Mouse (Mus musculus): ENCODE measurements at regions not wholly inside any gene's neighbourhood (a gene's known extent, or its start where the extent isn't known, plus 50 kb on each side); places are given as distances from the start of the nearest gene placed in this dataset.
"Not testable (repeated sequence)": the region's sequence is repeated elsewhere in the genome, so short reads cannot be mapped to it uniquely, and the experiment has no call there.

GRCm38 (mm10) chr16:47081896-47082295 is 583.6 kb upstream of the Nectin3 start:
- no peak for DNase-seq

DNA sequence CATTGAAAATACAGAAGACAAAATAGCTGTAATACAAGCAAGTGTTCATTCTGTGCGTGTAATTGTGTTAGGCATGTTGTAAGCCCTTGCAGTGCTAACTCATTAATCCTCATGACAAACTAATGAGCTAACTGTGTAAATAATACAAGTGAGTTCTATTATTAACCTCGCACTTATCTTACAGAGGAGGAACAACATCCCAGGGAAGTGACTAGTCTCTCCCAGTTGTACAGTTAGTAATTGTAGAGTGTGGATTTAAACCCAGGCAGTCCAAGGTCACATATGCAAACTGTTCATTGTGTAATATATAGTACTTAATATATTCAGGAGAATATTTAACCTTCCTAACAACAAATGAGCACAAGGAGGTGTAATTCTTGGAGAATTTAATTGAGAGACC is 582.0 kb upstream of the Nectin3 start:
- no peak for DNase-seq

- no peak for DNase-seq
These were observed 561.1 kb upstream of the Nectin3 start for GRCm38 (mm10) chr16:47059293-47059963.

DNA sequence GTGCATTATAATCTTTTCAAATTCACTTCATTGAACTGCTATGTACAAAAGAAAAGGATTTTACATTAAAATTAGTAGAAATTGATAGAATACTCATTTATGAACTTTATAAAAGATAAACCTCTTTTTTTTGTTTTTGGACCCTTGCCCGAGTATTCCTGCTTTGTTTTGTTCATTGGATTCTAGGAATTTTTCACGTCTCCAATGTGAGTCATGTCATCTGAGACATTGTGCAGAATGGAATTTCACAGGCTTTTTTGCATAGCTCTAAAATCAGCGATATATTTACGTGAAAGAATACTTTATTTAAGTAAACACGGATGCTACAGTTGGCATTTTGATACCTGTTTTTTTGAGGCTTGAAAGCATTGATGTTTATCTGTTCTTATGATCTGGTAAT is 560.5 kb upstream of the Nectin3 start:
- DNase-seq, result no peak

DNA sequence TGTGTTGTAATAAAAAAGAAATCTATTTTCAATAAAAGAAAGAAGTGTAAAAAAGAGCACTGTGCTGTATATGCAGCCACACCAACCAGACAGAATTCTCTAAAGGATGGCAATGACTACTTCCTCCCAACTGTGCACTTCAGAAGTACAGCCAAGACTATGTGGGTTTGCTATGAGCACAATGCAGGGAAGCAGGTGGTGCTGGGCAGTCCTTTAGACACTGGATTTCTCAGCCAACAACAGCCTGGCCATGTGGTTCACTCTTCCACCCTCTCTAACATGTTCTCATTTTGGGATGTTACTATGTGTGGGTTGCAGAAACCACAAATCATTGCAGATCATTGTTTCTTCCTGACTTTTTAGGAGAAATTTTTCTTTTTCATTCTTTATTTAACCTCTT is 527.6 kb upstream of the Nectin3 start:
- DNase-seq, result no peak

DNA sequence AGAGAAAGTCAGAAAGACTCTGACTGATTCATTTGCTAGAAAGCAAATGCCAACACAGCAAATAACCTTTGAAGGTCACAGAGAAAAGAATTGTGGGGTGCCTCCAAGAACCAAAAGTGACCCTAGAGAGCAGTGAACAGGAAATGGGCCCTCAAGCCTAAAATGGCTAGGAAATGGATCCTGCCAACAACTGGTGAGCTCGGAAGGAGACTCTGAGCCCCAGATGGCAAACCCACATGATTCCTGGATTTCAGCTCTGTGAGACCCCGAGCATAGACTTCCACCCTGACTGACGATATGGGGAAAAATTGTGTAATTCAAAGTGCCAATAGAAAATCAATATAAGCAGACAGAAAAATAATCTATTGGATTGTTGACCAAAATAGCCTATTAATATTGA is 519.2 kb upstream of the Nectin3 start:
- DNase-seq, result no peak

DNA sequence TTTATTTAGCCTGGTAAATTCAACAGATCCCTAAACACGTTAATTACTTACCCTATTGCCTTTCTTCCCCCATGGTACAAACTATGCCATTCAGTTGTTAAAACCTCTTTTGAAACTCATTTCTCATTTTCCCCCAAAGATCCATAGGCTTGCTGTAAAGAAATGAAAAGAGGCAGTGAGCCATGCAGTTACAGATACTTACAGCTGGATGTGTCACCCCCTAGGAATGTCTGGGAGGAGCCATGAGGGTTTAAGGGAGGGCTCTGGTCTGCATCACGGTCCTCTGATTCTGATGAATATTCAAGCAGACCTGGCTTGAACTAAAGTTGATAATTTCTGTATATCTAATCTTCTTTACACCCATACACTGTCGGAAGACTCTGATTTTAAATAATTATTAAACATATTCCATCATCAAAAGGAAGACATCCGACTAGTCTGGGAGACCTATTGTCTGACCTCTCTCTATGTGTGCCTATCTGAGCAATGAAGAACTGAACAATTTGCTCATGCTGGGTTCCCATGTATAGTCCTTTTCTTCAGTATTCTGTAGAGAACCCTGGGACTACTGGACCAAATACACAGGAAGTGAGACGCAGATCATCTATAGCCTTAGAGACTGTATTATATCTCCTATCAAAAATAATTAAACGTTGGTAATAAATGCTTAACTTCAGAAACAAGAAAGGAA is 484.7 kb upstream of the Nectin3 start:
- DNase-seq, result no peak

DNA sequence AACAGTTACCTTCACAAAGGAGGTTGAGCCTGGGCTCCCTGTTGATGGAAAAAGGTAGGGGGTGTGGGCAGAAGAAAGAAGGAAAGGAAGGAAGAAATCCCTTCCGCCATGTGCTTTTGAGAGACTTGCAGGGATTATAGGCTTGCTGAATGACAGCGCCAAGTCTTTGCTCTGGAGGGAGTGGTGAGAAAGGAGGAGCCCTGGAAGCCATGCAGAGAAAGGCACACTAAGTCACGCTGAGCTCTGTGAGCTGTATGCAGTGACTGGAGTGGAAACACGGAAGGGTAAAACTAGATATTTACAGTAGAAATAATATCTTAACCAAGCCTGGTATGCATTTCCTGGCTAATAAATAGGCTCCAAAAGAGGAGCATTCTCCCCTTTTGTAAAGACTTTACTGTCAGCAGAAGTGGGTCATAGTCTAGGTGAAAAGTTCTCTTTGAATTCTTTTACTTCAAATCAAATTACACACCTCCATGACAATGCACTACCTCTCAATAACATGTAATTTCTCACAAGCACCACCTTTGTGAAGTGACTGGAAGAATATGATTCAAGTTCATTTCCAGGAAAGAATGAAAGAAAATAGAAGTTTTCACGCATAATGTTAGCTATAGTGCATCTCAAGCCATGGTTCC is 484.1 kb upstream of the Nectin3 start:
- DNase-seq, result no peak

DNA sequence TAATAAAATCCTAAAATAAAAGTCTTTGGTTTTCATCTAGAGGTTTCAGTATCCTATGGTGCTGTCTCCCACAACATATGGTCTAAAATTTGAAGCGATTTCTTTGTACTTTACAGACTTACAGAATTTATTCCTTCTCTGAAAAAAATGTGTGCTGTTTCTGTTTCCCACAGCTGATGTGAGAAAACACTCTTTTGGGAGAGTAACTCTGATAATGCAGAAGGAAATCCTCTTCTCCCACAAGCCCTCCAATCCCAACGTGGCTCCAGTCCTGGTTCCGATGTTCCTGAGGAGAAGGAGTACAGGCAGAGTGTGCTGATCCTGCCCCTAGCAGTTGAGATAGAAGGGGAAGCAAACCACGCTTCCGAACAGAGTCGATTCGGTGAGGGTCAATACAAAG is 467.4 kb upstream of the Nectin3 start:
- no peak for DNase-seq

DNA sequence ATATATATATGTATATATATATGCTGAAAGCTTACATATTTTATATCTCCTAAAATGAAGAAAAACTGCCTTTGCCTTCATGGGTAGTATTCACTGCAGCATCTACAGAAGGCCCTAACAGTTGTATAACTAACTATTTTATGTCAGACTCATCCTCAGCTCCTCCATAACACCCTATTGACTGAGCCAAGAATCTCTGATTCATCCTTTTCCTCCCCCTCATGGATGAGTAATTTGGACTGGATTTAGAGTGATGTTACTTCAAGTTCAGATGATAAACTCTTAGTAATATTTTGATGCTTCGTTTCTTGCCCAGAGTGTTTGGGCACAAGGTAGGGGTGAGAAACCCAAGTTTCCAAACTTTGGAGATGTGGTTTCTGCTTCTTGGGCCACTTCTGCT is 458.7 kb upstream of the Nectin3 start:
- DNase-seq, result no peak

DNA sequence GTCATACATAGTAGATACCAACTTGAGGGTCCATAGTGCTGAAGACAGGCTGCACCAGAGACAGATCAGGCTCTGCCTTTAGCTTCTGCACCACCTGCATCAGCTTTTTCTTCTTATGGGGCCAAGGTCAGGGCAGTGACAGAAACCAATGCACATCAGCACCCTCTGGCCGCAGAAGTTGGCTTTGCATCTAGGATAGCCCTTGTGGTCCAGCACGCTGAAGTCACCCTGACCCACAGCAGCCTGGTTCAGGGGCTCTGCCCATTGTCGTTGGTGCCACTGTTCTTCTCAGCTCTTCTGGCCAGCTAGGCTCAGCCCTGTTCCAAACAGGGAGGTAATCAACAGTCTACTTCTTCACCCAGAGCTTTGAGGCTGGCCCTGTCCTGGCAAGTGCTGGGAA is 427.7 kb upstream of the Nectin3 start:
- peak; percentile 54 for DNase-seq

DNA sequence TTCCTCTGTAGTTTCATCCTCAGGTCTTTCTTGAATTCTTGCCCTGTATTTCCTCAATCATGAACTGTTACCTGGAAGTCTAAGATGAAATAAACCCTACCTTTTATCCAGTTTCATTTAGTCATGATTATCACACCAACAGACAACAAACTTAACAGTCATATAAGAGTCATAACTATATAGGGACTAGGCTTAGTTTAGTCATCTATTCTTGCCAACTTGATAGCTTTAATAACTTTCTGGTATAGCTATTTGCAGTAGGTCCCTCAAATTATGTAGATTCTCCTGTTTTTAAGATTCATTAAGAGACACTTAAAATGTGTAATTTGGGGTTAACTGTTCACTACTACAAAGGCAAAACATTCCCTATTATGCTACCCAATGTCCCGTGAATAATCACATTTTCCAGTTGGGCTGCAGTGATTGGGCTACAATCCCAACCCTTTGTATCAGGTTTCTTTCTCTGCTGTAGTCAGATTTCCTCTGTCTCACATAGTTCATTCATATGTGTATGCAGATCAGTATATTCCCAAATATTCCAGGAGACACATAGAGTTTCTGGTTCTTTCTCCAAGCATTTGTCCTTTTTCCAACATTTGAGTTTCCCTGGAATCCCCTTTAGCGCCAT is 396.4 kb upstream of the Nectin3 start:
- DNase-seq, result no peak

DNA sequence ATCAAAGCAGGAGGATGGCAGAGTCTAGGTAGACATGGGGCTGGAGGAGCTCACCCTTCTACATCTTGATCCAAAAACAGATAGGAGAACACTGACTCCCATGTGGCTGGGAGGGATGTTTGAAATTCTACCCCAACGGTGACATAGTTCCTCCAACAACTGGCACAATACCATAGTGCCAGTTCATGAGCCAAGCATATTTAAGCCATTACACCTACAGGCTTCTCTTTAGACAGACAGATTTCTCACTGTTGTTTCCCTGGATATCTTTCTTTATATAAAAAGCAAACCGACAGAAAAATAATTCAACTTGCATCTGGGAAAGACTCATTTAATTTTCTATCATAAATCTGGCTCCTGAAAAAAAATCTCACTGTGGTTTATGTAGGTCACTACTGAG is 380.4 kb upstream of the Nectin3 start:
- no peak for DNase-seq

DNA sequence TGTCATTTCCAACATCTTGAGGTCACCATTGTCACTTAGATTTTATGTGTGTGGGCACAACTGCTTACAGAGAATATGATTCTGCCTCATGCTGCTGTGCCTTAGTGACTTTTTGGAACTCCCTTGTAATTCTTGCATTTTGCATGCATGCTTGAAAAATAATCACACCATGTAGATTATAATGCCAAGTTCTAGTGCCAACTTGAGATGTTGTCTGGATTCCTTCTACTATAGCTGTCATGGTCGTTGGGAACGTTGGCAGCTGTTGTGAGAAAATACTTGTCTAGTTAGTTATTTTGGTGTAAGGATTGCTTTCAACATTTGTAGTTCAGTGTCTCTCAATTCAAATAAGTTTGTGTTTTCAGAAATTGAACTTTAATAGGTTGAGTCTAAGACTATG is 365.6 kb upstream of the Nectin3 start:
- DNase-seq, result no peak

- peak; percentile 38 for DNase-seq
These were observed 351.2 kb upstream of the Nectin3 start for GRCm38 (mm10) chr16:46849534-46849933.

DNA sequence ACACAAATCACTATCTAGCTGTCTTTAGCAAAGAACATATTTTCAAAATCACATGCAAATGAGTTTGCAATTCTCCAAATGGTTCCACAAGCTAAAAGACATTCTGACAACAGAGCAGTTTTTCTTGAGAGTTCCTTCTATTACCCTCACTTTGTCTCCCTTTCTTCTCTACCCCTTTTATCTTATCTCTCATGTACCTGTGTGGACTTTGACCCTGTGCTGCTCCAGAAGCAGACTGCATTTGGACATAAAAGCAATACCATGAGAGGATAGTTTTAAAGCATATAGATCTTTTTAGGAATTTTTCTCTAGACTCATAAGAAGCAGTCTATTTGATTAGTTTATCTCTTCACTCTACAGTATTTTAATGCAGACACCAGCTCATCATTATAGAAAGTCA is 350.4 kb upstream of the Nectin3 start:
- no peak for DNase-seq

- DNase-seq, result no peak
These were observed 349.5 kb upstream of the Nectin3 start for GRCm38 (mm10) chr16:46847707-46848356.

DNA sequence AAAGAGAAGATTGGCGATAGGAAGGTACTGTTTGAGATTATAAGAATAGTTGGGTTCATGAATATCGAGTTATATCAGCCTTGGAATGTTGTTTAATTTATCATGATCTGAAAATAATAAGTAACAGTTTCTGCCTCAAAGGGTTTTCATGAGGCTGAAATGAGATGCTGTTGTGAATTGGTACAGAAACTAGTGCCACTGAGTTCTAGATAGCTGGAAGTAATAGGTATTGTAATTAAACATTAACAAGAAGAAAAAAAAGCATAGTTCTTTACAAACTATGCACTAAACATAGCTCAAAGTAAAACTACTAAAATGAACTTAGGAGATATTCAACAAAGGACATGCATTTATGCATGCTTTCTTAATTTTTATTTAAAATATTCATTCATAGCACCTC is 342.9 kb upstream of the Nectin3 start:
- DNase-seq, result no peak

- DNase-seq, result no peak
These were observed 342.4 kb upstream of the Nectin3 start for GRCm38 (mm10) chr16:46840764-46841163.

DNA sequence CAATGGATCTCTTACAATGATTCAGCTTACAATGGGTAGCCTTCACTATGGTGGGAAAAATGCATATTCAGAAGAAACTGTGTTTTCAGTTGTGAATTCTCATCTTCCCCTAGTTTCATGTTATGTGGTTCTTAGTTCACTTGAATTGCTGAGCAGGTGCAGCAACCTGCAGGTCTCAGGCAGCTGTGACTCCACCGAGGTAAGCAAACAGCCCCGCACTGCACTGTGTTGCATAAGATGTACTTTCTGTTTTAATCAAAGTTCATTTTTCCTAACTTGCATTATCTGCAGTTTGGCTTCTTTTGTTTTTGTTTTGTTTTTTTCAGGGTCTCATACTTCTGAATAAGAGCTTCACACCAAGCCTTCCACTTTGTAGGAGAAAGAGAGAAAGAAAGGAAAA is 326.8 kb upstream of the Nectin3 start:
- no peak for DNase-seq

DNA sequence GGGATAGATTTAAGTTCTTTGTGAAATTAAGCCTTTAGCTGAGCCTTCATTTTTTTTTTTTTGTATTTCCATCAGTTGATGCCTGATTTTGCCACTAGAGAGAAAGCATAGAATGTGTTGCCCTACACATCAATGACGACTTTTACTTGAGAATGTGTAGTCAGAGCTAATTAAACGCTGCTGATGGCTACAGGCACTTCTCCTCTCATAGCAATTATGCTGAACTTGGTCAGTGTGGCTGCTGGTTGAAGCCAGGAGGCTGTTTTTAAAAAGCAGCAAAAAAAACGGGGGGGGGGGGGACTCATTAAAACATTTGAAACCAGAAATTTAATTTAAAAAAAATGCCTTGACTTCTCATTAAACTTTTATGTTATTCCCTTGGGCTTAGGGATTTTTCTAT is 324.4 kb upstream of the Nectin3 start:
- no peak for DNase-seq

DNA sequence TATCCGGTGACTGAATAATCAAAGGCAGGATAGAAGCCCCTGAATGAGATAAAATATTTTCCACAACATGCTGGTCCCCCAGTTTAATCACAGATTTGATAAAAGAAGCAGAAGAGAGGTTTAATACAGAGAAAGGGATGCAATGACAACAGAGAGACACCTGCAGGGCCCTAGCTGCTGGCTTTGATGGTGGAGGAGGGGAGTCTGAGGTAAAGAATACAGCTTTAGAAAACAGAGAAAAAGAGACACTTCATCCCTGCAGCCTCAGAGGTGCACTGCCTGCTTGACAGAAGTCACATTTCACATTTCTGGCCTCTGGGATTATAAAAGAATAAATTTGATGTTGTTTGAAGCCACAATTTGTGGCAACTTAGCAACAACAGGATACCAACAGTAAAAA is 319.9 kb upstream of the Nectin3 start:
- DNase-seq, result no peak

DNA sequence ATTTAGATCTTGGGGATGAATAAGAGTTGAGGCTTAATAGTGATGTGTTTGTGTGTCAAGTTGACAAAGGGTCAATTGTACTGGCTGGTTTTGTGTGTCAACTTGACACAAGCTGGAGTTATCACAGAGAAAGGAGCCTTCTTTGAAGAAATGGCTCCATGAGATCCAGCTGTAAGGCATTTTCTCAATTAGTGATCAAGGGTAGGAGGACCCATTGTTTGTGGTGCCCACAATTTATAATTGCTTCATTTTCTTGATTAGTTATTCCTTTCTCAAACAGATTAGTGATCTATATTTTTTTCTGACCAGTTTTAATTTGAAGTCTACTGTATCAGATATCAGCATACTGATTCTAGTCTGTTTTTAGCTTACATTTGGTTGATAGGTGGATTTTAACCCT is 313.5 kb upstream of the Nectin3 start:
- DNase-seq, result not testable (repeated sequence)
